Mouse (Mus musculus) liver, embryonic 14 days (tissue): ENCODE results near the gene Washc4. TPM values are rescaled to one million over a fixed set of nuclear protein-coding genes. Genes with fewer than 3 reads are reported as not detected.

Experiments
- polyA plus RNA-seq: library from polyadenylated mRNA; depleted of rRNA; stranded (reverse); fragments of >200 nt; gene quantifications from 2 replicates; pipeline ENCODE4 v1.2.3, GENCODE M21; 2012; rRNA removed

Washc4 gene
- polyA plus RNA-seq = 2.6 and 3.5 TPM in 2 replicates

GRCm38 (mm10) chr10:83543439-83544102 lies at the start of gene Washc4:
Gene Washc4 (plus strand): TSS chr10:83543752.

GRCm38 (mm10) chr10:83533910-83534283 lies 9.7 kb upstream of the Washc4 start, which contains the start of gene Aldh1l2:
Gene Aldh1l2 (minus strand): TSS chr10:83534140.

Other genes with a start within 250 kb of the Washc4 start
- gene Slc41a2, start 205.9 kb upstream of the Washc4 start, polyA plus RNA-seq = 0.03 and 0.08 TPM in 2 replicates
- gene D10Wsu102e, start 183.5 kb upstream of the Washc4 start, polyA plus RNA-seq = 0.21 and 0.22 TPM in 2 replicates
- 0.14 TPM in 2 replicates for gene Aldh1l2, start 9.6 kb upstream of the Washc4 start, polyA plus RNA-seq
- 5.1 and 7.8 TPM in 2 replicates for gene Appl2, start 105.0 kb downstream of the Washc4 start, polyA plus RNA-seq
- gene 1500009L16Rik, start 179.1 kb downstream of the Washc4 start, polyA plus RNA-seq = 0.74 and 0.83 TPM in 2 replicates